Mouse (Mus musculus) CH12.LX (cell line): ENCODE data around the gene Gm45785. TPM values are rescaled to one million over a fixed set of nuclear protein-coding genes. Genes with fewer than 3 reads are reported as not detected.

Source experiments
- DNase-seq: peaks from one replicate; pipeline ENCODE4 v3.0.0-alpha.2; 2013; ENCODE audit errors: extremely low read depth
- H3K27ac ChIP-seq: 2 replicates; pipeline ENCODE4 v1.5.1; 2012; ENCODE audit warnings: low read depth, mild to moderate bottlenecking, control low read depth, moderate library complexity; ENCODE audit not compliant: insufficient read depth
- H3K27me3 ChIP-seq: replicated peaks from 2 replicates; pipeline ENCODE3; 2012; ENCODE audit warnings: inconsistent platforms
- H3K36me3 ChIP-seq, 2 experiments: replicated peaks in 1 of 2; 2 replicates each; pipeline versions ENCODE3 to v1.6.1; 2012; ENCODE audit warnings: inconsistent platforms in 1 of 2, low read length in 1 of 2, mild to moderate bottlenecking in 1 of 2, mixed read lengths in 1 of 2, moderate library complexity in 1 of 2; ENCODE audit not compliant: control insufficient read depth in 1 of 2, insufficient read depth in 1 of 2
- H3K4me1 ChIP-seq, 2 experiments: 2 replicates each; pipeline ENCODE4 v1.6.1; 2012; ENCODE audit warnings: inconsistent platforms in 1 of 2, moderate library complexity in 1 of 2; ENCODE audit not compliant: insufficient read depth in 2 of 2, control insufficient read depth in 1 of 2
- H3K4me2 ChIP-seq: 2 replicates; pipeline ENCODE4 v1.6.1; 2012; ENCODE audit warnings: low read depth, mild to moderate bottlenecking, control low read depth; ENCODE audit not compliant: poor library complexity, insufficient read depth, severe bottlenecking
- H3K4me3 ChIP-seq, 3 experiments: fragments of 150-350 bp in 1 of 3; sonication (generic) in 1 of 3; replicated peaks in 1 of 3; 2 replicates each; pipeline versions ENCODE3 to v1.5.1; 2011 to 2012; ENCODE audit warnings: low read depth in 2 of 3, low read length in 2 of 3, mild to moderate bottlenecking in 2 of 3, moderate library complexity in 2 of 3, control low read depth in 1 of 3, improper control_type of control experiment in 1 of 3, inconsistent platforms in 1 of 3, mixed read lengths in 1 of 3; ENCODE audit not compliant: poor library complexity in 1 of 3
- H3K79me2 ChIP-seq: replicated peaks from 2 replicates; pipeline ENCODE4 v1.6.1; 2012; ENCODE audit warnings: mild to moderate bottlenecking, moderate library complexity; ENCODE audit not compliant: control insufficient read depth, poor library complexity, insufficient read depth, severe bottlenecking; ENCODE audit errors: extremely low read depth
- H3K9ac ChIP-seq: 2 replicates; pipeline ENCODE4 v1.6.1; 2012; ENCODE audit warnings: low read depth, mild to moderate bottlenecking, control low read depth, moderate library complexity; ENCODE audit not compliant: insufficient read depth
- H3K9me3 ChIP-seq: replicated peaks from 2 replicates; pipeline ENCODE3; 2012; ENCODE audit warnings: low read length, inconsistent platforms, mixed read lengths
- BHLHE40 ChIP-seq: IDR thresholded peaks from 2 replicates; pipeline ENCODE4 v1.6.1; 2011; ENCODE audit warnings: mild to moderate bottlenecking, low read depth, low read length, improper control_type of control experiment
- CHD1 ChIP-seq: IDR thresholded peaks from 2 replicates; pipeline ENCODE4 v1.6.1; 2012; ENCODE audit warnings: low read depth, low read length, improper control_type of control experiment, inconsistent platforms
- CHD2 ChIP-seq: IDR thresholded peaks from 2 replicates; pipeline ENCODE4 v1.6.1; 2011; ENCODE audit warnings: low read length, improper control_type of control experiment
- E2F4 ChIP-seq: IDR thresholded peaks from 2 replicates; pipeline ENCODE4 v1.6.1; 2011; ENCODE audit warnings: low read depth, low read length, improper control_type of control experiment; ENCODE audit not compliant: insufficient replicate concordance
- ETS1 ChIP-seq: conservative IDR thresholded peaks from 2 replicates; pipeline ENCODE4 v1.6.1; 2012; ENCODE audit warnings: low read depth, mild to moderate bottlenecking, inconsistent platforms, low read length, improper control_type of control experiment, moderate library complexity
- GABPA ChIP-seq: IDR thresholded peaks from 2 replicates; pipeline ENCODE4 v1.6.1; 2012; ENCODE audit warnings: low read depth, low read length, improper control_type of control experiment, inconsistent platforms; ENCODE audit not compliant: insufficient replicate concordance
- HCFC1 ChIP-seq: IDR thresholded peaks from 2 replicates; pipeline ENCODE4 v1.6.1; 2012; ENCODE audit warnings: low read depth, mild to moderate bottlenecking, inconsistent platforms, low read length, improper control_type of control experiment
- IRF4 ChIP-seq: IDR thresholded peaks from 2 replicates; pipeline ENCODE4 v1.6.1; 2014; ENCODE audit warnings: low read depth, mild to moderate bottlenecking, inconsistent platforms, low read length, improper control_type of control experiment
- JUN ChIP-seq: IDR thresholded peaks from 2 replicates; pipeline ENCODE4 v1.6.1; 2011; ENCODE audit warnings: low read depth, mild to moderate bottlenecking, low read length, improper control_type of control experiment, moderate library complexity; ENCODE audit not compliant: insufficient read depth
- JUND ChIP-seq: conservative IDR thresholded peaks from 2 replicates; pipeline ENCODE4 v1.6.1; 2011; ENCODE audit warnings: low read depth, low read length, improper control_type of control experiment
- KAT2A ChIP-seq: IDR thresholded peaks from 2 replicates; pipeline ENCODE4 v1.6.1; 2012; ENCODE audit warnings: low read length, improper control_type of control experiment, inconsistent platforms; ENCODE audit not compliant: insufficient replicate concordance
- MAX ChIP-seq: IDR thresholded peaks from 2 replicates; pipeline ENCODE4 v1.6.1; 2011; ENCODE audit warnings: low read length, improper control_type of control experiment
- MEF2A ChIP-seq: IDR thresholded peaks from 2 replicates; pipeline ENCODE4 v1.6.1; 2014; ENCODE audit warnings: low read depth, mild to moderate bottlenecking, inconsistent platforms, low read length, improper control_type of control experiment, borderline replicate concordance
- PAX5 ChIP-seq: IDR thresholded peaks from 2 replicates; pipeline ENCODE4 v1.6.1; 2012; ENCODE audit warnings: low read length, inconsistent platforms, mixed read lengths
- POLR2A ChIP-seq: IDR thresholded peaks from 2 replicates; pipeline ENCODE4 v1.6.1; 2011; ENCODE audit warnings: low read depth, mild to moderate bottlenecking, improper control_type of control experiment, low read length
- RCOR1 ChIP-seq: conservative IDR thresholded peaks from 2 replicates; pipeline ENCODE4 v1.6.1; 2012; ENCODE audit warnings: low read depth, mild to moderate bottlenecking, inconsistent platforms, low read length, improper control_type of control experiment
- SIN3A ChIP-seq: IDR thresholded peaks from 2 replicates; pipeline ENCODE4 v1.6.1; 2012; ENCODE audit warnings: low read length, improper control_type of control experiment, inconsistent platforms
- TBP ChIP-seq: conservative IDR thresholded peaks from 2 replicates; pipeline ENCODE4 v1.6.1; 2011; ENCODE audit warnings: low read depth, low read length, improper control_type of control experiment
- USF1 ChIP-seq: IDR thresholded peaks from 2 replicates; pipeline ENCODE4 v1.6.1; 2014; ENCODE audit warnings: low read depth, mild to moderate bottlenecking, inconsistent platforms, low read length, improper control_type of control experiment
- ZKSCAN1 ChIP-seq: IDR thresholded peaks from 2 replicates; pipeline ENCODE4 v1.6.1; 2012; ENCODE audit warnings: low read depth, inconsistent platforms, low read length, improper control_type of control experiment, borderline replicate concordance
- ZNF384 ChIP-seq: IDR thresholded peaks from 2 replicates; pipeline ENCODE4 v1.6.1; 2012; ENCODE audit warnings: low read depth, low read length, improper control_type of control experiment, inconsistent platforms
- dilution Hi-C: fragments of 300-500 bp; cut with MboI; formaldehyde crosslinking; loops from 2 replicates; pipeline ENCODE4 v1.14.3; 2020; ENCODE audit warnings: low sequenced_read_pairs; ENCODE audit not compliant: extremely low pct_unique_long_range_greater_than_20kb, extremely low pct_ligation_motif_present
- in situ Hi-C: fragments of 300-500 bp; cut with MboI; formaldehyde crosslinking; loops from 3 replicates; pipeline ENCODE4 v1.14.3; 2019; ENCODE audit warnings: low sequenced_read_pairs, low pct_ligation_motif_present, low pct_unique_long_range_greater_than_20kb, mixed read lengths
- polyA plus RNA-seq: library from polyadenylated mRNA; unstranded; fragments of >175 nt; gene quantifications from 2 replicates; pipeline ENCODE4 v1.2.1, GENCODE M21; 2012; ENCODE audit warnings: low read depth; ENCODE audit not compliant: insufficient read length
- total RNA-seq, 2 experiments: library from RNA; depleted of rRNA; stranded (reverse); fragments of 300-350 nt in 1 of 2; fragments of >200 nt in 1 of 2; gene quantifications; 2 replicates each; pipeline ENCODE4 v1.2.3; 2012 to 2014

The Gm45785 gene
- total and polyA plus RNA-seq, 3 experiments = not detected

DNA sequence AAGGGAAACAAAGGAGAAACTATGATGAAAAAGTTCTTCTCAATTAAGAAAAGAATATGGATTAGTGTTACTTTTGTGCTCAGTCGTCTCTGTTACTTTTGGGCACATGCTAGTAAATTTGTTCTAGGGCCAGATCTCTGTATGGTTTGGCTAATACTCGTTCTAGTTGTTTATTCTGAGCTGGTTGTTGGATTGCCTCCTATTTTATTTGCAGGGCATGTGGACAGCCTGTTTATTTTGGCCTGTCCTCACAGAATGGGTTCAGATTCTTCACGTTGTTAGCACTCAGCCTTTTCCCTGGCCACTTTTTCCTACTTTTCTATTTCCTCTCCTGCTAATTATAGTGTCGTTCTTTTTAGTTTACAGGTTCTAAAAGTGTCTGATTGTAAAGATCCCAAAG, 62.6 kb downstream of the Gm45785 start:
- H3K27me3 ChIP-seq = peaks cover 70% of the 10 kb centered on the region
- peaks cover 2% of the 10 kb centered on the region for H3K9me3 ChIP-seq
- no peaks in the 10 kb centered on the region for H3K36me3 ChIP-seq
- dilution Hi-C loops = no loop called here
- no peak overlapping the region for H3K27ac ChIP-seq
- no peak overlapping the region for H3K9ac ChIP-seq
- no peaks in the 10 kb centered on the region for H3K4me1 ChIP-seq
- DNase-seq = no peak
- in situ Hi-C loops = loop anchor here (25.0 kb wide), 1 partner anchor 606 kb away; no protein-coding TSS in a partner anchor
- H3K4me3 ChIP-seq = no peak overlapping the region
- no peaks in the 10 kb centered on the region for H3K79me2 ChIP-seq
- TF ChIP-seq BHLHE40 (no peak), SIN3A (no peak), IRF4 (no peak), POLR2A (no peak), HCFC1 (no peak), GABPA (no peak), MEF2A (no peak), PAX5 (no peak), TBP (no peak), E2F4 (no peak), MAX (no peak), ZNF384 (no peak), ETS1 (no peak), KAT2A (no peak), CHD1 (no peak), JUN (no peak), JUND (no peak)
- H3K4me2 ChIP-seq = no peak overlapping the region

DNA sequence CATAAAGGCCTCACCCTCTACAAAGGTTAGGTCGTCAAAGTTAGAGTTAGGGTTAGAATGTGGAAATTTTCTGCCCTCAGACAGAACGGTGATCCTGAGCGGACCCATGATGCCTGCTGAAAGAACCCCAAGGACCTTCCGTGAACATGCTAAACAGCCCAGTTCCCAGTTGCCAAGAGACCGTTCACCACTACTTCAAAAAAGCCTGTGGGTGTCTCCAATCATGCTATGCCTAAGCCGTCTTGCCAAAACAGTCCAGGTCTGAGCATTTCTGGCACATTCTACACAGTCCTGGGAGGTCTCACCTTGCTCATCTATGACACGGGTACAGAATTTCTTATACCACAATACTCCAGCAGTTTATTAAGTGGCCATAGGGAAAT, 68.1 kb downstream of the Gm45785 start:
- dilution Hi-C loops = no loop called here
- no peaks in the 10 kb centered on the region for H3K79me2 ChIP-seq
- peaks cover 2% of the 10 kb centered on the region for H3K9me3 ChIP-seq
- no peak for TF ChIP-seq BHLHE40
- no peak for TF ChIP-seq CHD2
- TF ChIP-seq TBP = no peak
- no peak for TF ChIP-seq HCFC1
- no peak for TF ChIP-seq USF1
- no peak for TF ChIP-seq E2F4
- TF ChIP-seq CHD1 = no peak
- TF ChIP-seq RCOR1 = no peak
- no peak for TF ChIP-seq ZKSCAN1
- in situ Hi-C loops = loop anchor here (25.0 kb wide), 1 partner anchor 601 kb away; no protein-coding TSS in a partner anchor
- no peak overlapping the region for H3K9ac ChIP-seq
- no peak overlapping the region for H3K4me2 ChIP-seq
- peaks cover 55% of the 10 kb centered on the region for H3K27me3 ChIP-seq
- H3K27ac ChIP-seq = no peak overlapping the region
- no peak overlapping the region for H3K4me3 ChIP-seq
- no peaks in the 10 kb centered on the region for H3K4me1 ChIP-seq
- no peak for DNase-seq
- no peaks in the 10 kb centered on the region for H3K36me3 ChIP-seq
